ENCODE assay signal across 23 mouse cellular contexts in the genomic region with DNA sequence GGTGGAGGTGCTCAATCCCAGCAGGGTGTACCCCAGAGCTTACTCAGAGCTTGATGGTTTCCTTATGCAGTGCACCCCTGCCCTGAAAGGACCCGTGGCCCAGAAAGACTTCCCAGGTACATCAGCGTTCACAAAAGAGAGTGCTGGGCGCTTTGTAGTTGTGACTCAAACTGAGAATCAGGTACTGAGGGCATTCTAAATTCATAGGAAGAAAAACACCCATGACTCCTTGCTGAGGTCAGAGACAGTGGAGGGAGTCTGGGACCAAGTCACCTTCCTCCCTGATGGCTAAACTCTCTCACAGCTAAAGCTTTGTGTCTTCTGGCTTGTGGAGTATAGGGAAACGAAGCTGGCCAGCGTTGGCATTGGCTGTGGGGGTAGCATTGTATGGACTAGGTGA.
"Had no signal": no experiment of that assay in that cellular context is flagged by ENCODE, and none has a peak within 500 bp of the region (broad histone marks: within the 10 kb centered on the region; RNA-seq: fewer than 3 reads in every experiment).

No protein-coding gene starts in this region.

- DNase-seq: kidney, adult 8-10 months; kidney, postnatal 10 days; kidney, postnatal 4 days; left cerebral cortex, postnatal 4 days; liver; lung, adult 18-20 months; lung, postnatal 10 days; lung, postnatal 36 days; retina, postnatal 1 day; right cerebral cortex, postnatal 25 days; spleen, adult 18-20 months; thymus, postnatal 25 days had no signal

- H3K27ac ChIP-seq: limb, embryonic 13.5 days; liver, embryonic 12.5 days; liver, embryonic 15.5 days; lung, embryonic 15.5 days; midbrain, embryonic 12.5 days; midbrain, embryonic 15.5 days; neural tube, embryonic 12.5 days; neural tube, embryonic 15.5 days had no signal

- H3K4me3 ChIP-seq: kidney, embryonic 15.5 days; limb, embryonic 13.5 days; liver, embryonic 12.5 days; liver, embryonic 15.5 days; lung, embryonic 15.5 days; megakaryocyte, embryonic 14.5 days; midbrain, embryonic 12.5 days; midbrain, embryonic 15.5 days; neural tube, embryonic 12.5 days; neural tube, embryonic 15.5 days; stomach, embryonic 15.5 days had no signal

- H3K9ac ChIP-seq: kidney, embryonic 15.5 days; limb, embryonic 13.5 days; liver, embryonic 12.5 days; liver, embryonic 15.5 days; lung, embryonic 15.5 days; midbrain, embryonic 12.5 days; midbrain, embryonic 15.5 days; neural tube, embryonic 12.5 days; neural tube, embryonic 15.5 days; stomach, embryonic 15.5 days had no signal

- H3K4me2 ChIP-seq: limb, embryonic 13.5 days; liver, embryonic 15.5 days; lung, embryonic 15.5 days; midbrain, embryonic 12.5 days; midbrain, embryonic 15.5 days; neural tube, embryonic 12.5 days; neural tube, embryonic 15.5 days had no signal

- H3K36me3 ChIP-seq: kidney, embryonic 15.5 days; limb, embryonic 13.5 days; liver, embryonic 12.5 days; liver, embryonic 15.5 days; lung, embryonic 15.5 days; midbrain, embryonic 12.5 days; midbrain, embryonic 15.5 days; neural tube, embryonic 12.5 days; stomach, embryonic 15.5 days had no signal

- H3K27me3 ChIP-seq: kidney, embryonic 15.5 days; limb, embryonic 13.5 days; liver, embryonic 15.5 days; lung, embryonic 15.5 days; neural tube, embryonic 12.5 days; neural tube, embryonic 15.5 days; stomach, embryonic 15.5 days had no signal

- ATAC-seq: liver, embryonic 12.5 days; midbrain, embryonic 15.5 days had no signal

- H3K9me3 ChIP-seq: kidney, embryonic 15.5 days; limb, embryonic 13.5 days; liver, embryonic 12.5 days; liver, embryonic 15.5 days; lung, embryonic 15.5 days; midbrain, embryonic 12.5 days; midbrain, embryonic 15.5 days; neural tube, embryonic 12.5 days; neural tube, embryonic 15.5 days; stomach, embryonic 15.5 days had no signal
